Mouse (Mus musculus): ENCODE results near the gene Sh3rf3. TPM values are rescaled to one million over a fixed set of nuclear protein-coding genes. Genes with fewer than 3 reads are reported as not detected.

The Sh3rf3 gene
- polyA plus RNA-seq, 1 experiment from 2014 or later, result 1.0 TPM

Other genes starting within 250 kb of the Sh3rf3 start
- 0.11 and 0.19 TPM in 2 replicates for gene Edar, start 137.7 kb upstream of the Sh3rf3 start, polyA plus RNA-seq (2014; fragmentation: Nextera tagmentation; extraction: Ambion mirVana)
- gene Gm17542, start 95.1 kb upstream of the Sh3rf3 start, polyA plus RNA-seq (2014; fragmentation: Nextera tagmentation; extraction: Ambion mirVana), result not detected in 2 replicates

Data from hindbrain, embryonic 11.5 days (tissue).